Mouse (Mus musculus) bone marrow macrophage, adult 2 months (primary cell): ENCODE results near the gene Grb10. TPM values are rescaled to one million over a fixed set of nuclear protein-coding genes. Genes with fewer than 3 reads are reported as not detected.

Source experiments
- H3K27ac ChIP-seq: 2 replicates; pipeline ENCODE4 v1.5.1; 2012; ENCODE audit warnings: low read depth, low read length; ENCODE audit not compliant: insufficient read depth
- H3K4me1 ChIP-seq: 2 replicates; pipeline ENCODE4 v1.6.1; 2012; ENCODE audit warnings: low read length; ENCODE audit not compliant: control insufficient read depth, insufficient read depth
- H3K4me3 ChIP-seq: 2 replicates; pipeline ENCODE4 v1.5.1; 2012; ENCODE audit warnings: mild to moderate bottlenecking, low read length, moderate library complexity; ENCODE audit not compliant: insufficient read depth
- CTCF ChIP-seq: IDR thresholded peaks from 2 replicates; pipeline ENCODE4 v1.5.1; 2012; ENCODE audit warnings: low read depth, mild to moderate bottlenecking, low read length, moderate library complexity
- POLR2A ChIP-seq: IDR thresholded peaks from 2 replicates; pipeline ENCODE4 v1.6.1; 2012; ENCODE audit warnings: mild to moderate bottlenecking, low read depth, low read length, borderline replicate concordance
- polyA plus RNA-seq: library from polyadenylated mRNA; stranded (reverse); fragments of >200 nt; gene quantifications from 2 replicates; pipeline ENCODE4 v1.2.4, GENCODE M21; 2012; ENCODE audit not compliant: missing spikeins, insufficient read depth, insufficient read length

Gene Grb10
- 0.69 and 0.74 TPM in 2 replicates for polyA plus RNA-seq

DNA sequence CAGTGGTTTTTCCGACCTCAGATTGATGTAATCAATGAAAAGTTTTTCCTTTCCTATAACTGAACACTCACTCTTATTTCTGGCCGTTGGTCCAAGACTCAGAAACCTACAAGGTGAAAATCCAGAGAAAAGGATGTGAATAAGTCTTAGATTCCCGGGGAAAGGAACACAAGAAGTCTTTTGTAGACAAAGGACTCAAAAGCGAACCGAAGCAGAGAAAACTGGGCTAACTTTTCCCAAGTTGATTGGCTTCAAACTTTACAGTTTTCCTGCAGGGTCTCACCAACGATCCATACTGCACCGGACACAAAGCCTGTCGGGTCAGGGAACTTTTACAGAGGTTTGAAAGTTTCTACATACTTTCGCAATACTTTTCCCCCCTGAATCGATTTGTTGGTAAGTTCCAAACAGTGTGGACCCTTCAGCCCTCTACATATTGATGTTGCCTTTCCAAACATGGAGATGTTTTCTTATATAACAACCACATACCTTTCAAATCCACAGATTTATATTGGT is at the start of gene Grb10:
TSS of gene Grb10 (minus strand) at position 214 of the 516 bp plus-strand sequence.
- H3K27ac ChIP-seq, result no peak within 1 kb of the TSS

GRCm38 (mm10) chr11:12081638-12082037 is 43.2 kb upstream of the Grb10 start:
- TF ChIP-seq POLR2A, result no peak
- no peak for TF ChIP-seq CTCF
- no peaks in the 10 kb centered on the region for H3K4me1 ChIP-seq
- H3K4me3 ChIP-seq, result no peak overlapping the region
- no peak overlapping the region for H3K27ac ChIP-seq

More for the DNA sequence above, at the start of gene Grb10:
- Histone ChIP-seq H3K4me3 (no peak within 1 kb of the TSS; the same call in 1 of the 2 replicates), H3K4me1 (no peaks in the 10 kb centered on the region)
- TF ChIP-seq POLR2A, result no peak
- no peak for TF ChIP-seq CTCF

- Histone ChIP-seq H3K4me3 (no peak overlapping the region), H3K27ac (no peak overlapping the region), H3K4me1 (no peaks in the 10 kb centered on the region)
- TF ChIP-seq CTCF (no peak), POLR2A (no peak)
Observed at GRCm38 (mm10) chr11:12079231-12079630, 40.7 kb upstream of the Grb10 start.

DNA sequence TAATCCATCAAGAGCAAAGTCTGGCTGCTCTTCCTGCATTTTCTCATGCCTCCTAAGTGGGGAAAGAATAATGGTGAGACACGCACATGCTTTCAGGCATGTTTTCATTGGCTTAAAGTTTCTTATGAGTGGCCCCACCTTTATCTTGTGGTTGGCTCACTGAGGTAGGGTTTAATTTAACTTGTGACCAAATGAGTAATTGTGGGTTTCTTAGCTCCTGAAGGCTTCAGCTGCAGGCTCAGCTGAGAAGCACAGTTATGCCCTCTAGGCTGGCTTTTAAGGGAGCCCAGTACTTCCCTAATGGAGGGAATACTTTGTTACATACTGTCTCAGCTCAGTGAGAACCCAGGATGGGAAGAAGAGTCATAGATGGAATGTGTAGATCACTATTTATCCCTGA is 37.0 kb upstream of the Grb10 start:
- Histone ChIP-seq H3K4me3 (no peak overlapping the region), H3K4me1 (no peaks in the 10 kb centered on the region), H3K27ac (no peak overlapping the region)
- TF ChIP-seq CTCF (no peak), POLR2A (no peak)

GRCm38 (mm10) chr11:12073394-12074226 is 35.1 kb upstream of the Grb10 start:
- H3K4me1 ChIP-seq, result no peaks in the 10 kb centered on the region

DNA sequence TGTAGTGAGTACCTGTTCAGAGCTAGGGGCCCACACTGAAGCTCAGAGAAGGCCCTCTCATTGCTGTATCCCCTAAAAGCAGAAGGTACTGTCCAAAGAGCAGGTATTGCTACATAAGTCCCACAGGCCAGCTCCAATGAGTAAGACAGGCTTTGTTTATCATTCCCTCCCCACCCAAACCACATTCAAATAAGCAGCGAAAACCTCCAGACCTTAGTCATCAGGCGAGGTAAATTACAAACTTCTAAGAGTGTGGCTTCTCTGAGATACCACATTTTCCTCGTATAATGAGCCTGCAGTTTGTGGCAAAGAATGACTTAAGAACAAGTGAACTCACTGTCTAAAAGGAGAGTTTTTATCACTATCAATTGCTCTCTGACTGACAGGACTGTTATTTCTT is 33.8 kb upstream of the Grb10 start:
- H3K4me3 ChIP-seq, result no peak overlapping the region
- H3K27ac ChIP-seq, result no peak overlapping the region
- TF ChIP-seq CTCF (no peak), POLR2A (no peak)
- no peaks in the 10 kb centered on the region for H3K4me1 ChIP-seq

More at GRCm38 (mm10) chr11:12073394-12074226, 35.1 kb upstream of the Grb10 start:
- Histone ChIP-seq H3K4me3 (no peak overlapping the region), H3K27ac (no peak overlapping the region)
- TF ChIP-seq CTCF (no peak), POLR2A (no peak)

GRCm38 (mm10) chr11:12059005-12059404 is 20.5 kb upstream of the Grb10 start:
- Histone ChIP-seq H3K27ac (no peak overlapping the region), H3K4me1 (no peaks in the 10 kb centered on the region), H3K4me3 (no peak overlapping the region)
- TF ChIP-seq CTCF, result no peak

GRCm38 (mm10) chr11:12048547-12049327 is 10.3 kb upstream of the Grb10 start:
- Histone ChIP-seq H3K27ac (no peak overlapping the region), H3K4me3 (no peak overlapping the region), H3K4me1 (peaks cover 4% of the 10 kb centered on the region)
- no peak for TF ChIP-seq CTCF
- TF ChIP-seq POLR2A, result no peak

DNA sequence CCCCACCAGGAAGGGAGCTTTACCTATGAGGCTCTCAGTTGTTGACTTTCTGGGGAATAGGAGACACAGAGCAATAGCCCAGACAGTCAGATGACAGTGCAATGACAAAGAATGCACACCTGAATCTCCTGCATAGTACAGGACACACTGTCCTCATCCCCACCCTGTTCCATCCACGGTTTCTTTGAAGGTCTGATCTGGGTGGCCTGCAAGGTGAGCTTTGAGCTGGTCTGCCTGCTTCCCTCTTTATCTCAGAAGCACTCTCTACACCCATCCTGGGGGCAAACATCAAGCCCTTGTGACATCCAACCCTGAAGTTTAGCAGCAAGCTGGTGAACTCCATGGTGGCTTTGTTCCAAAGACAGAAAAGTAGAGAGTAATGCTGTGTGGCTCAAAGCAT is 9.7 kb upstream of the Grb10 start:
- Histone ChIP-seq H3K27ac (no peak overlapping the region), H3K4me1 (peaks cover 4% of the 10 kb centered on the region), H3K4me3 (no peak overlapping the region)
- TF ChIP-seq POLR2A, result no peak

DNA sequence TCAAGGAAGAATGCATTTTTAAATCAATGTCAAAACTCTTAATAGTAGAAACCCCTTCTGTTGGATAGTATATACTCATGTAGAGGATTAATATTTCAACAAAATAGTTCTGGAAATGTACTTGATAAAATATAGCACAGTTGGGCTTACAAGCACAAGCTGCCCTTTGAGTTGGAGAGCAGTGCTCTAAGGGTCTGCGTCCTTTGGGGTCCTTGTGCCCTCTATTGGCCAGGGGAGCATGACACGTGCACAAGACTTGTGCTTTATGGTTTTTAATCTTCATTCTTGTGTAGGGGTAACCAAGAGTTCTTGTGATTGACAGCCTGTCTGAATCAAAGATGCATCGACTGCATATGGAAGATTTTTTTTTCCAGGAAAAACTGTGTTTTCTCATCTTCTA is 5.8 kb upstream of the Grb10 start:
- Histone ChIP-seq H3K4me3 (no peak overlapping the region), H3K27ac (no peak overlapping the region), H3K4me1 (no peaks in the 10 kb centered on the region)
- no peak for TF ChIP-seq POLR2A
- TF ChIP-seq CTCF, result no peak
